Mouse (Mus musculus) neural tube, embryonic 13.5 days (tissue): ENCODE measurements around the gene Gipc2. TPM values are rescaled to one million over a fixed set of nuclear protein-coding genes. Genes with fewer than 3 reads are reported as not detected.

ENCODE experiments used
- ATAC-seq: fragments of 200-750 bp; cut with Nextera tagmentation; 2 replicates; pipeline ENCODE4 v1.8.0; 2017; ENCODE audit warnings: low read depth, mild to moderate bottlenecking, moderate TSS enrichment, moderate library complexity
- H3K27ac ChIP-seq: fragments of 300-500 bp; sonication (generic); replicated peaks from 2 replicates; pipeline ENCODE4 v1.5.1; 2015; ENCODE audit warnings: moderate library complexity, mild to moderate bottlenecking, inconsistent platforms
- H3K27me3 ChIP-seq: fragments of 300-500 bp; sonication (generic); 2 replicates; pipeline ENCODE4 v1.6.1; 2015; ENCODE audit warnings: mild to moderate bottlenecking, inconsistent platforms
- H3K36me3 ChIP-seq: fragments of 300-500 bp; sonication (generic); 2 replicates; pipeline ENCODE4 v1.6.1; 2015; ENCODE audit warnings: mild to moderate bottlenecking, inconsistent platforms
- H3K4me1 ChIP-seq: fragments of 300-500 bp; sonication (generic); replicated peaks from 2 replicates; pipeline ENCODE4 v1.6.1; 2015; ENCODE audit warnings: inconsistent platforms
- H3K4me2 ChIP-seq: fragments of 300-500 bp; sonication (generic); 2 replicates; pipeline ENCODE4 v1.6.1; 2015; ENCODE audit warnings: inconsistent platforms, mild to moderate bottlenecking, moderate library complexity
- H3K4me3 ChIP-seq: fragments of 300-500 bp; sonication (generic); 2 replicates; pipeline ENCODE4 v1.5.1; 2015; ENCODE audit warnings: mild to moderate bottlenecking, inconsistent platforms
- H3K9ac ChIP-seq: fragments of 300-500 bp; sonication (generic); 2 replicates; pipeline ENCODE4 v1.6.1; 2015; ENCODE audit warnings: moderate library complexity, mild to moderate bottlenecking, inconsistent platforms
- H3K9me3 ChIP-seq: fragments of 300-500 bp; sonication (generic); 2 replicates; pipeline ENCODE4 v1.6.1; 2016; ENCODE audit warnings: inconsistent platforms
- WGBS: fragments of 180-500 bp; shearing (Covaris S2); methylation state at CpG from one replicate; pipeline ENCODE4 v1.1.7; 2015; 5-methylcytosine and 5-hydroxymethylcytosine counted together
- polyA plus RNA-seq: library from polyadenylated mRNA; unstranded; fragments of >200 nt; fragmentation: Nextera tagmentation; extraction: Ambion mirVana; gene quantifications from 2 replicates; pipeline ENCODE4 v1.2.1, GENCODE M21; 2015

The Gipc2 gene
- polyA plus RNA-seq, 1 experiment from 2014 or later = 5.7 TPM

DNA sequence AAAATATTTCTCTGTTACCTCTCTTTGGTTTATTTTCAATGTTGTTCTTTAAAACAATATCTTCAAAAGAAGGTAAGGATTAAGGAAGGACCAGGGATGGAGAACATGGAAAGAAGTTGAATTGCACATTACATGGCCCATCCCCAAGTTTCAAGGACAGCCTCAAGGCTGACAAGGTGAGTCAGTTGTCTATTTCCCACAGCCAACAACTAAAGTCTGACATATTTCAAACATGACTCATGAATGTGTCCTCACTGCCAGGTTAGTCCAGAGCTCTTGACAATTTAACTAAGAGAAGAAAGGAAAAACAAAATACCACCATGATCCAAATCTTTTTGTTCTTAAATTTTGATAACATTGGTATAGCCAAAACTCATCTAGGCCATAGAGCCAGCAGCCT lies 118.1 kb downstream of the Gipc2 start:
- Histone ChIP-seq H3K4me1 (no peaks in the 10 kb centered on the region), H3K9me3 (no peaks in the 10 kb centered on the region), H3K9ac (no peak overlapping the region)

DNA sequence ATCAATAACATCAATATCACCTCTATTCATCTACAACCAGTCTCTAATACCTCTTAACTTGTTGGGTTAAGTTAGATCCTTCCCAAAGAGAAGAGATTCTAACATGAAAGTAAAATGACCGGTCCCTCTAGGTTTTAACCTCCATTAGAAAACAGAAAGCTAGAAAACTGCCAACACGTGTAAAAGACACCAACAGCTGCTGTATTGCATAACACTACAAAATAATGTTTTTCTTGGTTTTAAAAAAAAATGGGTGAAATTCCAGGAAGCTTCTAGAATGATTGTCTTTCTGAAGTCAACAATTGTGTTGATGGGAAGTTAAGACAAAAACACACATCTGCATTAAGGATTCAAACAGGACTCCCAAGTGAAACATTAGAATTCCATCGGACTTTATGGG lies 119.1 kb downstream of the Gipc2 start:
- Histone ChIP-seq H3K36me3 (no peaks in the 10 kb centered on the region), H3K27me3 (no peaks in the 10 kb centered on the region), H3K4me2 (no peak overlapping the region), H3K9ac (no peak overlapping the region), H3K4me3 (no peak overlapping the region), H3K4me1 (no peaks in the 10 kb centered on the region), H3K9me3 (no peaks in the 10 kb centered on the region), H3K27ac (no peak overlapping the region)
- WGBS = 90% methylated on average over 3 of the region's 3 CpGs
- no peak for ATAC-seq

More for the DNA sequence above, 118.1 kb downstream of the Gipc2 start:
- H3K27me3 ChIP-seq = no peaks in the 10 kb centered on the region
- H3K4me2 ChIP-seq = no peak overlapping the region
- no peak overlapping the region for H3K4me3 ChIP-seq
- no peak overlapping the region for H3K27ac ChIP-seq
- no peaks in the 10 kb centered on the region for H3K36me3 ChIP-seq
- ATAC-seq = no peak

Other genes starting within 250 kb of the Gipc2 start
- 38.5 and 43.4 TPM in 2 replicates for gene Dnajb4, start 44.1 kb upstream of the Gipc2 start, polyA plus RNA-seq
- gene Fubp1, start 44.2 kb upstream of the Gipc2 start, polyA plus RNA-seq = 267 and 280 TPM in 2 replicates
- 2.1 and 4.0 TPM in 2 replicates for gene Nexn, start 100.1 kb upstream of the Gipc2 start, polyA plus RNA-seq
- 17.2 and 20.3 TPM in 2 replicates for gene Miga1, start 174.2 kb upstream of the Gipc2 start, polyA plus RNA-seq
- 87.9 and 104 TPM in 2 replicates for gene Usp33, start 180.2 kb upstream of the Gipc2 start, polyA plus RNA-seq
- gene Zzz3, start 229.2 kb upstream of the Gipc2 start, polyA plus RNA-seq = 28.5 and 29.7 TPM in 2 replicates